Mouse (Mus musculus) heart, embryonic 12.5 days (tissue): Measurements from ENCODE around the gene Mlana. TPM values are rescaled to one million over a fixed set of nuclear protein-coding genes. Genes with fewer than 3 reads are reported as not detected.

Experiments
- ATAC-seq: fragments of 200-750 bp; cut with Nextera tagmentation; 2 replicates; pipeline ENCODE4 v1.8.0; 2017; ENCODE audit warnings: moderate TSS enrichment, moderate library complexity; ENCODE audit not compliant: insufficient number of reproducible peaks, low FRiP score
- H3K27ac ChIP-seq: fragments of 300-500 bp; sonication (generic); 2 replicates; pipeline ENCODE4 v1.5.1; 2016; ENCODE audit warnings: mild to moderate bottlenecking, moderate library complexity; ENCODE audit not compliant: poor library complexity, severe bottlenecking
- H3K27me3 ChIP-seq: fragments of 300-500 bp; sonication (generic); replicated peaks from 2 replicates; pipeline ENCODE4 v1.6.1; 2016; ENCODE audit warnings: mild to moderate bottlenecking, moderate library complexity
- H3K36me3 ChIP-seq: fragments of 300-500 bp; sonication (generic); 2 replicates; pipeline ENCODE4 v1.6.1; 2016; ENCODE audit warnings: mild to moderate bottlenecking, moderate library complexity
- H3K4me1 ChIP-seq: fragments of 300-500 bp; sonication (generic); replicated peaks from 2 replicates; pipeline ENCODE4 v1.6.1; 2016; ENCODE audit warnings: mild to moderate bottlenecking
- H3K4me2 ChIP-seq: fragments of 300-500 bp; sonication (generic); 2 replicates; pipeline ENCODE4 v1.6.1; 2016; ENCODE audit warnings: mild to moderate bottlenecking, moderate library complexity
- H3K4me3 ChIP-seq: fragments of 300-500 bp; sonication (generic); 2 replicates; pipeline ENCODE4 v1.5.1; 2016; ENCODE audit warnings: mild to moderate bottlenecking
- H3K9ac ChIP-seq: fragments of 300-500 bp; sonication (generic); 2 replicates; pipeline ENCODE4 v1.6.1; 2016; ENCODE audit warnings: mild to moderate bottlenecking, moderate library complexity
- H3K9me3 ChIP-seq: fragments of 300-500 bp; sonication (generic); replicated peaks from 2 replicates; pipeline ENCODE4 v1.6.1; 2016; ENCODE audit warnings: mild to moderate bottlenecking, moderate library complexity
- WGBS: fragments of 180-500 bp; shearing (Covaris S2); methylation state at CpG from one replicate; pipeline ENCODE4 v1.1.7; 2016; 5-methylcytosine and 5-hydroxymethylcytosine counted together
- polyA plus RNA-seq: library from polyadenylated mRNA; unstranded; fragments of >200 nt; fragmentation: Nextera tagmentation; extraction: Ambion mirVana; gene quantifications from 2 replicates; pipeline ENCODE4 v1.2.1, GENCODE M21; 2016

Gene Mlana
- polyA plus RNA-seq, 1 experiment from 2014 or later = 0.70 TPM

- ATAC-seq = no peak
- Histone ChIP-seq H3K27me3 (no peaks in the 10 kb centered on the region), H3K9ac (no peak overlapping the region), H3K9me3 (peaks cover 3% of the 10 kb centered on the region; the same call in 1 of the 2 replicates), H3K4me2 (peak overlapping the region; percentile 60; the same call in 1 of the 2 replicates), H3K4me3 (no peak overlapping the region), H3K4me1 (peaks cover 9% of the 10 kb centered on the region), H3K36me3 (no peaks in the 10 kb centered on the region), H3K27ac (no peak overlapping the region)
- WGBS = 83% methylated on average over 9 of the region's 9 CpGs
Measured at GRCm38 (mm10) chr19:29707314-29707898, 9.8 kb downstream of the Mlana start.

GRCm38 (mm10) chr19:29708003-29708402 lies 10.4 kb downstream of the Mlana start:
- Histone ChIP-seq H3K4me2 (peak overlapping the region; percentile 60), H3K27ac (no peak overlapping the region), H3K9ac (no peak overlapping the region), H3K27me3 (no peaks in the 10 kb centered on the region), H3K9me3 (peaks cover 3% of the 10 kb centered on the region; the same call in 1 of the 2 replicates), H3K4me1 (peaks cover 4% of the 10 kb centered on the region), H3K36me3 (no peaks in the 10 kb centered on the region), H3K4me3 (peak overlapping the region; percentile 31)
- no peak for ATAC-seq
- WGBS = 49% methylated on average over 14 of the region's 14 CpGs

- Histone ChIP-seq H3K9ac (no peak overlapping the region), H3K27ac (no peak overlapping the region), H3K36me3 (no peaks in the 10 kb centered on the region), H3K27me3 (no peaks in the 10 kb centered on the region), H3K9me3 (peaks cover 3% of the 10 kb centered on the region; the same call in 1 of the 2 replicates), H3K4me1 (no peaks in the 10 kb centered on the region; the same call in 1 of the 2 replicates), H3K4me2 (peak overlapping the region; percentile 60), H3K4me3 (no peak overlapping the region)
- WGBS = 67% methylated on average over 5 of the region's 5 CpGs
- ATAC-seq = no peak
Measured at GRCm38 (mm10) chr19:29708461-29708860, 10.8 kb downstream of the Mlana start.

- no peak for ATAC-seq
- Histone ChIP-seq H3K9ac (no peak overlapping the region), H3K4me1 (no peaks in the 10 kb centered on the region; the same call in 1 of the 2 replicates), H3K4me2 (no peak overlapping the region), H3K27ac (no peak overlapping the region), H3K27me3 (no peaks in the 10 kb centered on the region), H3K4me3 (no peak overlapping the region), H3K36me3 (no peaks in the 10 kb centered on the region), H3K9me3 (peaks cover 3% of the 10 kb centered on the region; the same call in 1 of the 2 replicates)
- WGBS = 77% methylated on average over 3 of the region's 3 CpGs
Measured at GRCm38 (mm10) chr19:29709461-29709860, 11.8 kb downstream of the Mlana start.

- ATAC-seq = no peak
- H3K4me1 ChIP-seq = no peaks in the 10 kb centered on the region
- H3K9ac ChIP-seq = no peak overlapping the region
- no peak overlapping the region for H3K27ac ChIP-seq
- 78% methylated on average over 4 of the region's 4 CpGs for WGBS
- H3K4me2 ChIP-seq = no peak overlapping the region
- H3K27me3 ChIP-seq = no peaks in the 10 kb centered on the region
- H3K36me3 ChIP-seq = peaks cover 26% of the 10 kb centered on the region
- H3K9me3 ChIP-seq = peaks cover 3% of the 10 kb centered on the region; the same call in 1 of the 2 replicates
- no peak overlapping the region for H3K4me3 ChIP-seq
Measured at GRCm38 (mm10) chr19:29713451-29713850, 15.8 kb downstream of the Mlana start.

- WGBS = 84% methylated on average over 3 of the region's 3 CpGs
- Histone ChIP-seq H3K27me3 (no peaks in the 10 kb centered on the region), H3K9ac (no peak overlapping the region), H3K4me1 (no peaks in the 10 kb centered on the region), H3K4me3 (no peak overlapping the region), H3K4me2 (no peak overlapping the region), H3K9me3 (no peaks in the 10 kb centered on the region), H3K36me3 (peaks cover 43% of the 10 kb centered on the region), H3K27ac (no peak overlapping the region)
- ATAC-seq = no peak
Measured at GRCm38 (mm10) chr19:29717854-29718253, 20.2 kb downstream of the Mlana start.

GRCm38 (mm10) chr19:29718476-29718875 lies 20.9 kb downstream of the Mlana start:
- no peak for ATAC-seq
- Histone ChIP-seq H3K36me3 (peaks cover 44% of the 10 kb centered on the region), H3K4me3 (no peak overlapping the region), H3K27ac (no peak overlapping the region), H3K27me3 (no peaks in the 10 kb centered on the region), H3K9ac (no peak overlapping the region), H3K4me2 (no peak overlapping the region), H3K4me1 (no peaks in the 10 kb centered on the region), H3K9me3 (no peaks in the 10 kb centered on the region)
- WGBS = 95% methylated on average over 3 of the region's 3 CpGs

- H3K4me1 ChIP-seq = 0 out of 2 replicates have a peak, but pooled peaks cover 2% of the 10 kb centered on the region
- no peak overlapping the region for H3K9ac ChIP-seq
- 83% methylated on average over 3 of the region's 3 CpGs for WGBS
- H3K4me3 ChIP-seq = no peak overlapping the region
- no peaks in the 10 kb centered on the region for H3K36me3 ChIP-seq
- ATAC-seq = no peak
- no peaks in the 10 kb centered on the region for H3K9me3 ChIP-seq
- no peak overlapping the region for H3K4me2 ChIP-seq
- no peaks in the 10 kb centered on the region for H3K27me3 ChIP-seq
- no peak overlapping the region for H3K27ac ChIP-seq
Measured at GRCm38 (mm10) chr19:29735421-29735820, 37.8 kb downstream of the Mlana start.

- Histone ChIP-seq H3K9ac (no peak overlapping the region), H3K4me2 (no peak overlapping the region), H3K4me3 (no peak overlapping the region), H3K4me1 (0 out of 2 replicates have a peak, but pooled peaks cover 2% of the 10 kb centered on the region), H3K9me3 (no peaks in the 10 kb centered on the region), H3K36me3 (no peaks in the 10 kb centered on the region), H3K27me3 (no peaks in the 10 kb centered on the region), H3K27ac (no peak overlapping the region)
- 93% methylated on average over 2 of the region's 2 CpGs for WGBS
- ATAC-seq = no peak
Measured at GRCm38 (mm10) chr19:29739608-29740007, 42.0 kb downstream of the Mlana start.

GRCm38 (mm10) chr19:29740661-29741060 lies 43.0 kb downstream of the Mlana start:
- no peak overlapping the region for H3K4me2 ChIP-seq
- H3K9ac ChIP-seq = no peak overlapping the region
- 83% methylated on average over 1 of the region's 1 CpGs for WGBS
- H3K27me3 ChIP-seq = no peaks in the 10 kb centered on the region
- no peaks in the 10 kb centered on the region for H3K9me3 ChIP-seq
- no peak overlapping the region for H3K4me3 ChIP-seq
- H3K36me3 ChIP-seq = no peaks in the 10 kb centered on the region
- H3K4me1 ChIP-seq = no peaks in the 10 kb centered on the region
- H3K27ac ChIP-seq = no peak overlapping the region
- no peak for ATAC-seq

- Histone ChIP-seq H3K9me3 (no peaks in the 10 kb centered on the region), H3K4me1 (no peaks in the 10 kb centered on the region), H3K4me2 (no peak overlapping the region), H3K9ac (no peak overlapping the region), H3K4me3 (no peak overlapping the region), H3K27me3 (no peaks in the 10 kb centered on the region), H3K27ac (no peak overlapping the region), H3K36me3 (peaks cover 2% of the 10 kb centered on the region; the same call in 1 of the 2 replicates)
- no peak for ATAC-seq
- 88% methylated on average over 5 of the region's 5 CpGs for WGBS
Measured at GRCm38 (mm10) chr19:29743531-29743930, 45.9 kb downstream of the Mlana start.

GRCm38 (mm10) chr19:29750994-29751393 lies 53.4 kb downstream of the Mlana start:
- 0 out of 2 replicates have a peak, but pooled peaks cover 2% of the 10 kb centered on the region for H3K36me3 ChIP-seq
- no peak overlapping the region for H3K27ac ChIP-seq
- H3K4me2 ChIP-seq = no peak overlapping the region
- H3K4me3 ChIP-seq = no peak overlapping the region
- no peak for ATAC-seq
- no peaks in the 10 kb centered on the region for H3K4me1 ChIP-seq
- no peak overlapping the region for H3K9ac ChIP-seq
- no peaks in the 10 kb centered on the region for H3K9me3 ChIP-seq
- 87% methylated on average over 3 of the region's 3 CpGs for WGBS
- no peaks in the 10 kb centered on the region for H3K27me3 ChIP-seq
